Comparison of ENCODE assay signal across 35 mouse cellular contexts in the genomic region with DNA sequence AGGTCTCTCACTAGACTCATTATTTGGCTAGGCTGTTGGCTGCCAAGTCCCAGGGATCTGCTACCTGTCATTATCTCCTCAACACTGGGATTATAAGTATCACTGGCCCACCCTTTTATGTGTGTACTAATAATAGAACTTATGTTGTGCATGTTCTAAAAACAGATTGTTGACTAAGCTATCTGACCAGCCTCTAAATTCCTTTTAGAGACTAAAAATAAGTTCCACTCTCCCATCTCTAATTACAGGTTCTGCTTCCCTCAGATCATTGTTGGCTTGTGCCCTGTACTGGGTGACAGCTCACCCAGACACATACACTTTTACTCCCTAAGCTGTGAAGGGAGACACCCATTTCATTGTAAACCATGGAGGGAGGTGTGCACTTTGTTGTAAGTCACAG. TPM values are rescaled to one million over a fixed set of nuclear protein-coding genes. Genes with fewer than 3 reads are reported as not detected.
DNase-seq lines count a peak whose midpoint lies in the region; ATAC-seq and TF ChIP-seq lines count a peak whose summit lies in the region.
"Had no signal": no experiment of that assay in that cellular context is flagged by ENCODE, and none has a peak within 500 bp of the region (broad histone marks: within the 10 kb centered on the region; RNA-seq: fewer than 3 reads in every experiment).

No protein-coding gene starts in this region.

- no peaks in the 10 kb centered on the region for H3K36me3 ChIP-seq in heart, embryonic 12.5 days
- no peaks in the 10 kb centered on the region for H3K36me3 ChIP-seq in heart, postnatal 0 days (replicated peaks; ENCODE audit: control insufficient read depth, insufficient read depth, low read length)
- H3K36me3 ChIP-seq: embryonic facial prominence, embryonic 13.5 days; forebrain, embryonic 12.5 days; hindbrain, embryonic 10.5 days; hindbrain, embryonic 15.5 days; limb, embryonic 13.5 days; lung, embryonic 15.5 days had no signal

- no peaks in the 10 kb centered on the region for H3K27me3 ChIP-seq in heart, embryonic 12.5 days (replicated peaks)
- no peaks in the 10 kb centered on the region for H3K27me3 ChIP-seq in heart, postnatal 0 days (ENCODE audit: control insufficient read depth, insufficient read depth, low read length)
- H3K27me3 ChIP-seq: embryonic facial prominence, embryonic 13.5 days; forebrain, embryonic 12.5 days; hindbrain, embryonic 15.5 days; limb, embryonic 13.5 days; lung, embryonic 15.5 days; Patski had no signal

- no peaks in the 10 kb centered on the region; the same call in 1 of the 2 replicates for H3K9me3 ChIP-seq in heart, embryonic 12.5 days (replicated peaks)
- H3K9me3 ChIP-seq in heart, postnatal 0 days (replicated peaks; ENCODE audit: control insufficient read depth, low read length), result no peaks in the 10 kb centered on the region
- H3K9me3 ChIP-seq: embryonic facial prominence, embryonic 13.5 days; forebrain, embryonic 12.5 days; hindbrain, embryonic 15.5 days; limb, embryonic 13.5 days; lung, embryonic 15.5 days had no signal

- peak; percentile 83 for TF ChIP-seq EP300 in heart, postnatal 0 days (IDR thresholded peaks at IDR 0.05; ENCODE audit: low read depth)

- no peak for TF ChIP-seq CTCF in gastrocnemius, adult 2 months (IDR thresholded peaks at IDR 0.05)
- TF ChIP-seq CTCF in heart, postnatal 0 days (IDR thresholded peaks at IDR 0.05; ENCODE audit: low read depth), result no peak

- DNase-seq in gastrocnemius, adult 2 months, result peak; percentile 36
- no peak for DNase-seq in gastrocnemius, postnatal 36 days
- DNase-seq in heart, adult 8-10 months (ENCODE audit: low spot score), result peak; percentile 52
- peak; percentile 94 for DNase-seq in heart, postnatal 0 days (ENCODE audit: low spot score)
- no peak for DNase-seq in layer of hippocampus, postnatal 14 days (ENCODE audit: low spot score in 2 of 2)
- DNase-seq in ovary, postnatal 10 days (ENCODE audit: low spot score), result no peak
- no peak for DNase-seq in left cerebral cortex, adult 11 months (ENCODE audit: low spot score)
- DNase-seq: adrenal gland, postnatal 14 days; cerebellum, adult 11-12 months; cerebellum, adult 9-11 months; embryo, embryonic 11 days; kidney, adult 11 months; kidney, postnatal 14 days; retina, postnatal 1 day; right cerebral cortex, postnatal 25 days; spleen, adult 18-20 months; thymus, postnatal 36 days had no signal

- H3K4me3 ChIP-seq in gastrocnemius, adult 2 months, result peak overlapping the region; percentile 24; the same call in 1 of the 2 replicates
- no peak overlapping the region for H3K4me3 ChIP-seq in heart, embryonic 12.5 days
- no peak overlapping the region for H3K4me3 ChIP-seq in heart, postnatal 0 days (ENCODE audit: low read depth, low read length)
- H3K4me3 ChIP-seq: embryonic facial prominence, embryonic 13.5 days; erythroblast, embryonic 14.5 days; forebrain, embryonic 12.5 days; hindbrain, embryonic 10.5 days; hindbrain, embryonic 15.5 days; limb, embryonic 13.5 days; lung, embryonic 15.5 days had no signal

- peak overlapping the region; percentile 87 for H3K27ac ChIP-seq in gastrocnemius, adult 2 months
- peak overlapping the region; percentile 86 for H3K27ac ChIP-seq in heart, embryonic 12.5 days (ENCODE audit: poor library complexity, severe bottlenecking)
- peak overlapping the region; percentile 87 for H3K27ac ChIP-seq in heart, postnatal 0 days (ENCODE audit: low read depth)
- H3K27ac ChIP-seq: embryonic facial prominence, embryonic 13.5 days; forebrain, embryonic 12.5 days; hindbrain, embryonic 10.5 days; hindbrain, embryonic 15.5 days; limb, embryonic 13.5 days; lung, embryonic 15.5 days had no signal

- peak; percentile 65; the same call in 1 of the 2 replicates for ATAC-seq in heart, embryonic 12.5 days (ENCODE audit: insufficient number of reproducible peaks, low FRiP score)
- ATAC-seq in heart, postnatal 0 days (ENCODE audit: insufficient read depth, low read depth), result peak; percentile 86
- ATAC-seq: inflammation-experienced regulatory T-cells, adult 6 months; Patski had no signal

- intact Hi-C loops in gastrocnemius, adult 2 months (cut with DNase I), result loop anchor here (5.0 kb wide), 1 partner anchor 40 kb away; no protein-coding TSS in a partner anchor
- intact Hi-C loops in gastrocnemius, postnatal 36 days (cut with DNase I), result no loop called here

- H3K9ac ChIP-seq in heart, embryonic 12.5 days, result no peak overlapping the region
- no peak overlapping the region for H3K9ac ChIP-seq in heart, postnatal 0 days (replicated peaks; ENCODE audit: low read depth, low read length)
- H3K9ac ChIP-seq: embryonic facial prominence, embryonic 13.5 days; forebrain, embryonic 12.5 days; hindbrain, embryonic 15.5 days; limb, embryonic 13.5 days; lung, embryonic 15.5 days had no signal

- peaks cover 31% of the 10 kb centered on the region for H3K4me1 ChIP-seq in heart, embryonic 12.5 days (replicated peaks)
- peaks cover 31% of the 10 kb centered on the region for H3K4me1 ChIP-seq in heart, postnatal 0 days (ENCODE audit: control insufficient read depth, insufficient read depth)
- H3K4me1 ChIP-seq: embryonic facial prominence, embryonic 13.5 days; forebrain, embryonic 12.5 days; hindbrain, embryonic 10.5 days; hindbrain, embryonic 15.5 days; limb, embryonic 13.5 days had no signal

- no peak overlapping the region for H3K4me2 ChIP-seq in heart, embryonic 12.5 days
- H3K4me2 ChIP-seq in heart, postnatal 0 days (ENCODE audit: low read depth, low read length), result peak overlapping the region; percentile 11
- H3K4me2 ChIP-seq: embryonic facial prominence, embryonic 13.5 days; forebrain, embryonic 12.5 days; hindbrain, embryonic 15.5 days; limb, embryonic 13.5 days; liver, embryonic 11.5 days; lung, embryonic 15.5 days; midbrain, embryonic 11.5 days had no signal

RNA-seq across cellular contexts. Expression of a gene that starts 24.6 kb away (rescaled TPM):
- total RNA-seq in gastrocnemius, adult 2 months (2021), result 1 to 10 TPM; 1.6 to 2.3 TPM
- 1 to 10 TPM; 1.8 to 2.2 TPM for total RNA-seq in gastrocnemius, postnatal 36 days (2021)
- total RNA-seq in heart, adult 8-10 months (2022), result 1 to 10 TPM; 2.0 to 3.8 (median 2.4) TPM
- polyA plus RNA-seq in heart, embryonic 12.5 days (2016; fragmentation: Nextera tagmentation; extraction: Ambion mirVana), result 0.26 TPM in 1 of 2 replicates, not detected in the other
- not detected in 2 replicates for total RNA-seq in heart, postnatal 0 days (2014; rRNA removed; ENCODE audit: low replicate concordance)
- polyA plus RNA-seq in heart, postnatal 0 days (2015; fragmentation: Nextera tagmentation; extraction: Ambion mirVana), result 0.16 and 0.25 TPM in 2 replicates
- total RNA-seq in layer of hippocampus, postnatal 14 days (2021), result under 1 TPM in 1 of 2 experiments, not detected in 1; 0.35 TPM
- total RNA-seq: adrenal gland, postnatal 14 days; left cerebral cortex, adult 8-10 months; megakaryocyte progenitor cell, adult 5-6 weeks; MEL had no signal
- polyA plus RNA-seq: embryonic facial prominence, embryonic 13.5 days; erythroblast, embryonic 14.5 days; forebrain, embryonic 12.5 days; hindbrain, embryonic 10.5 days; hindbrain, embryonic 15.5 days; inflammation-experienced regulatory T-cells, adult 6 months; kidney, embryonic 14.5 days; limb, embryonic 13.5 days; liver, embryonic 16.5 days; lung, embryonic 15.5 days; midbrain, embryonic 11.5 days; stomach, embryonic 16.5 days had no signal

RNA-seq across cellular contexts. Expression of a gene that starts 42.4 kb away (rescaled TPM):
- total RNA-seq in gastrocnemius, adult 2 months (2021), result 1 to 10 TPM; 1.4 to 1.6 TPM
- 1 to 10 TPM; 2.8 to 3.5 TPM for total RNA-seq in gastrocnemius, postnatal 36 days (2021)
- total RNA-seq in heart, adult 8-10 months (2022), result 10 to 100 TPM; 38.5 to 44.4 (median 41.6) TPM
- 15.1 and 16.9 TPM in 2 replicates for polyA plus RNA-seq in heart, embryonic 12.5 days (2016; fragmentation: Nextera tagmentation; extraction: Ambion mirVana)
- total RNA-seq in heart, postnatal 0 days (2014; rRNA removed; ENCODE audit: low replicate concordance), result 46.1 and 66.6 TPM in 2 replicates
- polyA plus RNA-seq in heart, postnatal 0 days (2015; fragmentation: Nextera tagmentation; extraction: Ambion mirVana), result 23.4 and 30.8 TPM in 2 replicates
- total RNA-seq in layer of hippocampus, postnatal 14 days (2021), result 1 to 10 TPM; 2.0 to 3.6 TPM

Comparison
In these comparisons a context has a peak if more than half of its experiments do, and no peak if none do; other contexts are left out.
1. DNase-seq: peak in gastrocnemius, adult 2 months (single experiment), heart, adult 8-10 months (single experiment) and heart, postnatal 0 days (single experiment); none in gastrocnemius, postnatal 36 days (0 of 2), layer of hippocampus, postnatal 14 days (0 of 2), ovary, postnatal 10 days (single experiment) and left cerebral cortex, adult 11 months (single experiment).
2. RNA of a gene that starts 42.4 kb away (total RNA-seq): 46.1 to 66.6 TPM in heart, postnatal 0 days and 38.5 to 44.4 TPM in heart, adult 8-10 months; 2.0 to 3.6 TPM in layer of hippocampus, postnatal 14 days, 2.8 to 3.5 TPM in gastrocnemius, postnatal 36 days and 1.4 to 1.6 TPM in gastrocnemius, adult 2 months; every median in the first group is over 4 times any median in the second.
3. Peak in every context shown above with its lines, with median percentiles within 50 percentile points of each other: H3K27ac ChIP-seq.